Mouse (Mus musculus) liver, adult 2 months (tissue): Measurements from ENCODE around the gene Eif1ad. TPM values are rescaled to one million over a fixed set of nuclear protein-coding genes. Genes with fewer than 3 reads are reported as not detected.
"Not testable (repeated sequence)": the region's sequence is repeated elsewhere in the genome, so short reads cannot be mapped to it uniquely, and the experiment has no call there.

ENCODE experiments used
- DNase-seq: peaks from one replicate; pipeline ENCODE4 v3.0.0-alpha.2; 2011; ENCODE audit warnings: low read depth, low spot score; ENCODE audit errors: extremely low read depth
- H3K27ac ChIP-seq: fragments of 200-500 bp; replicated peaks from 2 replicates; pipeline ENCODE4 v1.5.1; 2012; ENCODE audit warnings: low read depth, mild to moderate bottlenecking, control low read depth, inconsistent platforms, low read length; ENCODE audit not compliant: insufficient read depth
- H3K27me3 ChIP-seq: fragments of 200-500 bp; 2 replicates; pipeline ENCODE4 v1.6.1; 2012; ENCODE audit warnings: mild to moderate bottlenecking, moderate library complexity, low read length, inconsistent platforms; ENCODE audit not compliant: control insufficient read depth, insufficient read depth
- H3K36me3 ChIP-seq: fragments of 200-500 bp; 2 replicates; pipeline ENCODE4 v1.6.1; 2012; ENCODE audit warnings: low read length, inconsistent platforms; ENCODE audit not compliant: control insufficient read depth, insufficient read depth
- H3K4me1 ChIP-seq: fragments of 200-500 bp; 2 replicates; pipeline ENCODE4 v1.6.1; 2011; ENCODE audit warnings: low read length; ENCODE audit not compliant: control insufficient read depth, insufficient read depth
- H3K4me3 ChIP-seq: fragments of 200-500 bp; 2 replicates; pipeline ENCODE4 v1.5.1; 2011; ENCODE audit warnings: low read depth, mild to moderate bottlenecking, control low read depth, low read length, moderate library complexity; ENCODE audit not compliant: insufficient read depth
- H3K79me2 ChIP-seq: fragments of 200-500 bp; 2 replicates; pipeline ENCODE4 v1.6.1; 2012; ENCODE audit warnings: inconsistent platforms, mild to moderate bottlenecking, low read length, moderate library complexity; ENCODE audit not compliant: control insufficient read depth, insufficient read depth
- H3K9ac ChIP-seq: fragments of 200-500 bp; 2 replicates; pipeline ENCODE4 v1.6.1; 2012; ENCODE audit warnings: low read depth, mild to moderate bottlenecking, control low read depth, inconsistent platforms, low read length
- CTCF ChIP-seq: fragments of 200-500 bp; IDR thresholded peaks from 2 replicates; pipeline ENCODE4 v1.5.1; 2011; ENCODE audit warnings: low read depth, low read length, control low read depth
- POLR2A ChIP-seq: fragments of 200-500 bp; IDR thresholded peaks from 2 replicates; pipeline ENCODE4 v1.6.1; 2011; ENCODE audit warnings: low read length, control low read depth; ENCODE audit not compliant: insufficient read depth; ENCODE audit errors: extremely low read depth
- WGBS: fragments of 180-500 bp; shearing (Covaris S2); methylation state at CpG from one replicate; pipeline ENCODE4 v1.1.7; 2018; 5-methylcytosine and 5-hydroxymethylcytosine counted together
- polyA plus RNA-seq: library from polyadenylated mRNA; depleted of rRNA; stranded (reverse); fragments of >200 nt; gene quantifications from 2 replicates; pipeline ENCODE4 v1.2.3, GENCODE M21; 2012
- total RNA-seq: library from RNA; depleted of rRNA; stranded (reverse); fragments of >200 nt; gene quantifications from 2 replicates; pipeline ENCODE4 v1.2.3, GENCODE M21; 2014

Eif1ad gene
- total and polyA plus RNA-seq, 2 experiments = 12.7 to 25.9 TPM

DNA sequence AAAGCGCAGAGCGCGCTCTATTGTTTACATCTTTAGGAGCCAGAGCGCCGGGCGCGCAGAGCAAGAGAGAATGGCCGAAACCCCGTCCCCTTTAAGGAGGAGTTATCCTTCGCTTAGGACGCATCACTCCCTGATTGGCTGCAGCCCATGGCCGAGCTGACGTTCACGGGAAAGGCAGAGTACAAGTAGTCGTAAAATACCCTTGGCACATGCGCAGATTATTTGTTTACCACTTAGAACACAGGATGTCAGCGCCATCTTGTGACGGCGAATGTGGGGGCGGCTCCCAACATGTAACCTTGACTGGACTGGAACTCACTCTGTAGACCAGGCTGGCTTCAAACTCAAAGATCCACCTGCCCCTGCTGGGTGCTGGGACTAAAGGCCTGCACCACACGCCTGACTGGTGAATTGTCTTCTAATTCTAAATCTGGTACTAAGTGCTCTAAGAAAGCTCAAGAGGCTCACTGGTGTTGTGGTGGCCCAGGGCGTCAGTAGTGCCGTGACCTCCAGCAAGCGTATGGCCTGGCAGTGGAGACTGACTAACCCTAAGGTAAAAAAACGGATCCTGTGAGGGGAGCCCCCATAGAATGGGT, 40.1 kb downstream of the Eif1ad start:
- Histone ChIP-seq H3K4me3 (peak overlapping the region; percentile 58), H3K9ac (peak overlapping the region; percentile 75), H3K4me1 (peaks cover 17% of the 10 kb centered on the region), H3K27ac (peak overlapping the region; percentile 94)
- not testable (repeated sequence) for H3K36me3 ChIP-seq, H3K27me3 ChIP-seq, H3K79me2 ChIP-seq
- TF ChIP-seq POLR2A = peak; percentile 22; the same call in 1 of the 2 replicates
- peak; percentile 70 for DNase-seq
- WGBS = under 1% methylated on average over 25 of the region's 25 CpGs

DNA sequence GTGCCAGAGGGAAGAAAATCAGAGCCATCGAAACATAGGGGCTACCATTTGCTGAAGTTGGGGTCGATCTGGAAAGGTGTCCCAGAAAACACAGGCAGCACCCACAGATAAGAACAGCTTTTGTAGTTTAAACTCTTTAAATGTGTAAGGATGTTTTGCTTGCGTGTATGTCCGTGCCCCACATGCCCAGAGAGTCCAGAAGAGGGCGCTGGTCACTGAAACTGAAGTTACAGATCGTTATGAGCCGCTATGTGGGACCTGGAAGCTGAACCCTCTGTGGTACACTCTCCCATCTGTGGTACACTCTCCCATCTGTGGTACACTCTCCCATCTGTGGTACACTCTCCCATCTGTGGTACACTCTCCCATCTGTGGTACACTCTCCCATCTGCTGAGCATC, 40.6 kb downstream of the Eif1ad start:
- peaks cover 17% of the 10 kb centered on the region for H3K4me1 ChIP-seq
- WGBS = 5% methylated on average over 7 of the region's 7 CpGs

DNA sequence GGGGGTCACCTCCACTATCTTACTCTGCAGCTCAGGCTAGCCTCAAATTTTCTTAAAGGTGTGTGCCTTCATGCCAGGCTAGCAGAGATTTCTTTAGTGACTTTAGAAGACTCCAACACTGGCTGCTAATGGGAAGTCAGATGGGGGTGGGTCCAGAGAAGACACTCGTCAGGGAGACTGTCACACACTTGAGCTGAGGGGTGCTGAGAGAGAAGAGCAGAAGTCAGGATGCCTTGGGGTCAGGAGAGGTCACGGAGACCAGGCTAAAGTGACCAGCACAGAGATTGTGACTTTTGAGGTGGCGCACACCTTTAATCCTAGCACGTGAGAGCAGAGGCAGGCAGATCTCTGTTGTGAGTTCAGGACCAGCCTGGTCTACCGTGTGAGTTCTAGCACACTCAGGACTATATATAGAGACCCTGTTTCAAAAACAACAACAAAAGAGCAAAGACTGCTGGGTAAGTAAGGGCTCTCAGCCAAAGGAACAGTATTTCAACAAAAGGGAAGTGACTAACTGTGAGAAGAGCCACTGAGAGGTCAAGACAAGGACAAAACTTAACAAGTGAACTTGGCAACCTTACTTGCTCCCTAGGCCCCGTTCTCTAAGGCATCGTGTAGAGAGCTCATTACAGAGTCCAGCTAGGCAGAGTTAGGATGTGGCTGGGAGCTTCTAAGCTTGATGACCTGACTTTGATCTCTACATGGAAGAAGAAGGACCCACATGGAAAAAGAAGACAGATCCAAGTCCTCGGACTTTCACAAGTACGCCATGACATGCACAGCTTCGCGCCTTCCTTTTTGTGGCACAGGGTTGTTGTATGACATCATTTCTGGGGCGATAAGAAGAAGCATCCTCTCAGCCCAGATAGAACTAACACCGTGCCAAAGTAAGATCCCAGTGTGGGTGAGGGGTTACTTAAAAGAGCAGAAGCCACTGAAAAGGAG, 41.8 kb downstream of the Eif1ad start:
- TF ChIP-seq POLR2A (no peak), CTCF (no peak)
- no peaks in the 10 kb centered on the region for H3K27me3 ChIP-seq
- H3K79me2 ChIP-seq = 0 out of 2 replicates have a peak, but pooled peaks cover 3% of the 10 kb centered on the region
- peak overlapping the region; percentile 94 for H3K27ac ChIP-seq
- no peak overlapping the region for H3K4me3 ChIP-seq
- peak; percentile 64 for DNase-seq
- peaks cover 17% of the 10 kb centered on the region for H3K4me1 ChIP-seq
- H3K36me3 ChIP-seq = no peaks in the 10 kb centered on the region
- 64% methylated on average over 13 of the region's 13 CpGs for WGBS
- peak overlapping the region; percentile 24; the same call in 1 of the 2 replicates for H3K9ac ChIP-seq

More for the DNA sequence above, 40.6 kb downstream of the Eif1ad start:
- DNase-seq = peak; percentile 78
- 0 out of 2 replicates have a peak, but pooled peaks cover 3% of the 10 kb centered on the region for H3K79me2 ChIP-seq
- H3K36me3 ChIP-seq = no peaks in the 10 kb centered on the region
- H3K27ac ChIP-seq = peak overlapping the region; percentile 94
- TF ChIP-seq CTCF (peak; percentile 80), POLR2A (no peak)
- peak overlapping the region; percentile 58 for H3K4me3 ChIP-seq
- H3K9ac ChIP-seq = peak overlapping the region; percentile 75
- no peaks in the 10 kb centered on the region for H3K27me3 ChIP-seq

DNA sequence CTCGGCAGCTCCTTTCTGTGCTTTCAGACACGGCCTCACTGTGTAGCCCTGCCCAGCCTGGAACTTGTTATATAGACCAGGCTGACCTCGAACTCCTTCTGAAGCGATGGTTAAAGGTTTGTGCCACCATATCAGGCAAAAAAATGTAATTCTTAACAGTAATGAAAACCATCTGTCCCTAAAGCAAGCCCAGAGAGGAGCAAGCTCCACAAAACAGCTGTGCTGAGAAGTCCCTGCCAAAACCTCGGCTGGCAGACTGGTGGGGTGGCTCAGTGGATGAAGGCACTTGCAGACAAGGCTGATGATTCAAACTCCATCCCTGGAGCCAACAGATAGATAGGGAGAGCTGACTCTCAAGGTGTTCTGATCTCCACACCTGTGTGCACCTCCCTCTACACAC, 42.5 kb downstream of the Eif1ad start:
- Histone ChIP-seq H3K4me3 (no peak overlapping the region), H3K36me3 (no peaks in the 10 kb centered on the region), H3K27ac (peak overlapping the region; percentile 69), H3K4me1 (peaks cover 17% of the 10 kb centered on the region), H3K79me2 (0 out of 2 replicates have a peak, but pooled peaks cover 3% of the 10 kb centered on the region), H3K9ac (no peak overlapping the region), H3K27me3 (no peaks in the 10 kb centered on the region)
- 79% methylated on average over 5 of the region's 5 CpGs for WGBS
- TF ChIP-seq CTCF = no peak
- no peak for TF ChIP-seq POLR2A
- no peak for DNase-seq

DNA sequence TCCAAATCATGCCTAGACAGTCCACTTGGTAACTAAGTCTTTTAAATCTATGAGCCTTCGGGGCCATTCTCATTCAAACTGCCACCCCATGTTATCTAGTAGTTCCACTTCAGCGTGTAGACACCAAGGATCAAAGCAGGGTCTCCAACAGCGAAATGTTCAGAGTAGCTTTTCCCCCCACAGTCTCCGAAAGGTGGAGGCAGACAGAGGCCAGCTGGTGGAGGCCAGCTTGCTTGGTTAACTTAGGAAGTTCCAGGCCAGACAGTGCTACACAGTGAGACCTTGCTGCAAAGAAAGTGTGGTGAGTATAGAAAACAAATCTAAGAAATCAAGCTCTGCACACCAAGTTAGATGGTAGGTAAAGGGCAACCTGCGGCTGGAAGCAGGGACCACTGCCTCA, 44.1 kb downstream of the Eif1ad start:
- H3K79me2 ChIP-seq = 0 out of 2 replicates have a peak, but pooled peaks cover 3% of the 10 kb centered on the region
- no peaks in the 10 kb centered on the region for H3K27me3 ChIP-seq
- TF ChIP-seq CTCF (no peak), POLR2A (no peak)
- H3K27ac ChIP-seq = no peak overlapping the region
- no peak overlapping the region for H3K9ac ChIP-seq
- DNase-seq = no peak
- WGBS = 94% methylated on average over 5 of the region's 5 CpGs
- H3K36me3 ChIP-seq = no peaks in the 10 kb centered on the region
- no peak overlapping the region for H3K4me3 ChIP-seq
- H3K4me1 ChIP-seq = peaks cover 20% of the 10 kb centered on the region
